Comparison of ENCODE assay signal across 8 mouse cellular contexts in genomic region chr10:67647777-67648727, GRCm38 (mm10).
DNase-seq lines count a peak whose midpoint lies in the region; ATAC-seq and TF ChIP-seq lines count a peak whose summit lies in the region.

No protein-coding gene starts in this region.

- H3K4me3 ChIP-seq in forebrain, embryonic 16.5 days (replicated peaks; ENCODE audit: low read length) = 0 out of 2 replicates have a peak overlapping the region, but pooled peaks have one; percentile 5
- H3K4me3 ChIP-seq in hindbrain, embryonic 12.5 days = 0 out of 2 replicates have a peak overlapping the region, but pooled peaks have one; percentile 4
- no peak overlapping the region for H3K4me3 ChIP-seq in liver, embryonic 14.5 days (ENCODE audit: insufficient read depth in 1 of 2, low read depth in 2 of 2, low read length in 2 of 2)
- peak overlapping the region; percentile 7; the same call in 1 of the 2 replicates for H3K4me3 ChIP-seq in neural tube, embryonic 14.5 days (ENCODE audit: low read depth, low read length)

- WGBS in forebrain, embryonic 16.5 days = 41% methylated on average over 20 of the region's 20 CpGs
- 24% methylated on average over 20 of the region's 20 CpGs for WGBS in hindbrain, embryonic 12.5 days
- WGBS in liver, embryonic 14.5 days (ENCODE audit: insufficient replicate concordance) = 11% methylated on average over 20 of the region's 20 CpGs
- WGBS in neural tube, embryonic 14.5 days = 20% methylated on average over 20 of the region's 20 CpGs

- TF ChIP-seq EP300 in liver, embryonic 14.5 days (IDR thresholded peaks at IDR 0.05; ENCODE audit: low read depth) = no peak

- DNase-seq in thymus, postnatal 0 days (ENCODE audit: low spot score) = peak; percentile 31
- no peak for DNase-seq in thymus, adult 18-20 months
- no peak for DNase-seq in liver, embryonic 14.5 days (ENCODE audit: low read depth in 3 of 3, low spot score in 3 of 3)
- no peak for DNase-seq in right cerebral cortex, postnatal 10 days (ENCODE audit: low spot score in 2 of 2)
- DNase-seq in adipocyte (ENCODE audit: low spot score) = no peak

- H3K9me3 ChIP-seq in forebrain, embryonic 16.5 days (ENCODE audit: control insufficient read depth, low read length) = no peaks in the 10 kb centered on the region
- H3K9me3 ChIP-seq in hindbrain, embryonic 12.5 days (replicated peaks) = no peaks in the 10 kb centered on the region
- H3K9me3 ChIP-seq in liver, embryonic 14.5 days (ENCODE audit: control insufficient read depth, low read length) = no peaks in the 10 kb centered on the region
- no peaks in the 10 kb centered on the region for H3K9me3 ChIP-seq in neural tube, embryonic 14.5 days (ENCODE audit: control insufficient read depth, low read length)

- H3K4me2 ChIP-seq in forebrain, embryonic 16.5 days (ENCODE audit: low read length) = peak overlapping the region; percentile 52
- H3K4me2 ChIP-seq in hindbrain, embryonic 12.5 days (replicated peaks) = peak overlapping the region; percentile 47
- H3K4me2 ChIP-seq in liver, embryonic 14.5 days (ENCODE audit: low read depth) = peak overlapping the region; percentile 53
- peak overlapping the region; percentile 56 for H3K4me2 ChIP-seq in neural tube, embryonic 14.5 days (ENCODE audit: low read depth, low read length)

- peaks cover 8% of the 10 kb centered on the region for H3K4me1 ChIP-seq in forebrain, embryonic 16.5 days (replicated peaks; ENCODE audit: control insufficient read depth, insufficient read depth, low read length)
- H3K4me1 ChIP-seq in hindbrain, embryonic 12.5 days = peaks cover 20% of the 10 kb centered on the region; the same call in 1 of the 2 replicates
- H3K4me1 ChIP-seq in liver, embryonic 14.5 days (replicated peaks; ENCODE audit: control insufficient read depth in 2 of 2, insufficient read depth in 2 of 2, low read length in 1 of 2) = peaks cover 0 to 18% of the 10 kb centered on the region in 2 experiments; a peak in 2 of 4 replicates
- peaks cover 3% of the 10 kb centered on the region; the same call in 1 of the 2 replicates for H3K4me1 ChIP-seq in neural tube, embryonic 14.5 days (ENCODE audit: control insufficient read depth, insufficient read depth, low read length)

- TF ChIP-seq CTCF in liver, embryonic 14.5 days (IDR thresholded peaks at IDR 0.05; ENCODE audit: low read depth) = no peak

- H3K36me3 ChIP-seq in forebrain, embryonic 16.5 days (ENCODE audit: control insufficient read depth, insufficient read depth) = no peaks in the 10 kb centered on the region
- H3K36me3 ChIP-seq in hindbrain, embryonic 12.5 days = no peaks in the 10 kb centered on the region
- no peaks in the 10 kb centered on the region for H3K36me3 ChIP-seq in liver, embryonic 14.5 days (replicated peaks; ENCODE audit: control insufficient read depth, insufficient read depth, low read depth)
- H3K36me3 ChIP-seq in neural tube, embryonic 14.5 days (ENCODE audit: control insufficient read depth, insufficient read depth, low read length) = no peaks in the 10 kb centered on the region

- H3K9ac ChIP-seq in forebrain, embryonic 16.5 days (replicated peaks; ENCODE audit: low read depth, low read length) = no peak overlapping the region
- H3K9ac ChIP-seq in hindbrain, embryonic 12.5 days = no peak overlapping the region
- H3K9ac ChIP-seq in liver, embryonic 14.5 days (replicated peaks) = no peak overlapping the region
- 0 out of 2 replicates have a peak overlapping the region, but pooled peaks have one; percentile 11 for H3K9ac ChIP-seq in neural tube, embryonic 14.5 days (replicated peaks; ENCODE audit: low read depth, low read length)

- no peaks in the 10 kb centered on the region for H3K27me3 ChIP-seq in forebrain, embryonic 16.5 days (replicated peaks; ENCODE audit: control insufficient read depth, insufficient read depth, low read length)
- H3K27me3 ChIP-seq in hindbrain, embryonic 12.5 days = 0 out of 2 replicates have a peak, but pooled peaks cover 7% of the 10 kb centered on the region
- H3K27me3 ChIP-seq in liver, embryonic 14.5 days (ENCODE audit: control insufficient read depth, insufficient read depth, low read length) = no peaks in the 10 kb centered on the region
- H3K27me3 ChIP-seq in neural tube, embryonic 14.5 days (ENCODE audit: control insufficient read depth, insufficient read depth, low read length) = no peaks in the 10 kb centered on the region

- no peak overlapping the region for H3K27ac ChIP-seq in forebrain, embryonic 16.5 days (ENCODE audit: low read length)
- H3K27ac ChIP-seq in hindbrain, embryonic 12.5 days = no peak overlapping the region
- H3K27ac ChIP-seq in liver, embryonic 14.5 days = no peak overlapping the region
- no peak overlapping the region for H3K27ac ChIP-seq in neural tube, embryonic 14.5 days (ENCODE audit: low read depth, low read length)

- ATAC-seq in forebrain, embryonic 16.5 days = no peak
- no peak for ATAC-seq in hindbrain, embryonic 12.5 days (ENCODE audit: low FRiP score)
- ATAC-seq in liver, embryonic 14.5 days (ENCODE audit: insufficient read depth) = no peak
- ATAC-seq in neural tube, embryonic 14.5 days (ENCODE audit: low read depth) = 0 out of 2 replicates have a peak, but pooled peaks have one; percentile 18

Comparison
In these comparisons a context has a peak if more than half of its experiments do, and no peak if none do; other contexts are left out.
1. H3K4me3 ChIP-seq: peak in forebrain, embryonic 16.5 days (single experiment), hindbrain, embryonic 12.5 days (single experiment) and neural tube, embryonic 14.5 days (single experiment); none in liver, embryonic 14.5 days (0 of 2).
2. Peak in every context shown above with its lines, with median percentiles within 50 percentile points of each other: H3K4me2 ChIP-seq.